Mouse (Mus musculus) retina, embryonic 14.5 days (tissue): Measurements from ENCODE around the gene Nacc1.
"Not testable (repeated sequence)": the region's sequence is repeated elsewhere in the genome, so short reads cannot be mapped to it uniquely, and the experiment has no call there.

Source experiments
- DNase-seq: peaks from one replicate; pipeline ENCODE4 v3.0.0-alpha.2; 2015; ENCODE audit warnings: low spot score

Gene Nacc1

GRCm38 (mm10) chr8:84639162-84640009 is 48.3 kb downstream of the Nacc1 start:
- peak; percentile 96 for DNase-seq

- peak; percentile 60 for DNase-seq
Observed at GRCm38 (mm10) chr8:84638555-84639161, 49.0 kb downstream of the Nacc1 start.

GRCm38 (mm10) chr8:84637946-84638554 is 49.6 kb downstream of the Nacc1 start:
- DNase-seq, result no peak

GRCm38 (mm10) chr8:84636051-84636691 is 51.5 kb downstream of the Nacc1 start:
- DNase-seq, result no peak

GRCm38 (mm10) chr8:84635397-84636050 is 52.1 kb downstream of the Nacc1 start:
- no peak for DNase-seq

GRCm38 (mm10) chr8:84634849-84635304 is 52.8 kb downstream of the Nacc1 start:
- peak; percentile 65 for DNase-seq

GRCm38 (mm10) chr8:84633841-84634584 is 53.6 kb downstream of the Nacc1 start:
- DNase-seq, result no peak

- no peak for DNase-seq
Observed at GRCm38 (mm10) chr8:84631813-84632212, 55.8 kb downstream of the Nacc1 start.

- DNase-seq, result no peak
Observed at GRCm38 (mm10) chr8:84630145-84630544, 57.5 kb downstream of the Nacc1 start.

GRCm38 (mm10) chr8:84629586-84629985 is 58.1 kb downstream of the Nacc1 start:
- no peak for DNase-seq

- not testable (repeated sequence) for DNase-seq
Observed at GRCm38 (mm10) chr8:84623425-84623824, 64.2 kb downstream of the Nacc1 start.

- DNase-seq, result no peak
Observed at GRCm38 (mm10) chr8:84621102-84621625, 66.5 kb downstream of the Nacc1 start.
